Comparison of ENCODE assay signal across 10 mouse cellular contexts in the genomic region with DNA sequence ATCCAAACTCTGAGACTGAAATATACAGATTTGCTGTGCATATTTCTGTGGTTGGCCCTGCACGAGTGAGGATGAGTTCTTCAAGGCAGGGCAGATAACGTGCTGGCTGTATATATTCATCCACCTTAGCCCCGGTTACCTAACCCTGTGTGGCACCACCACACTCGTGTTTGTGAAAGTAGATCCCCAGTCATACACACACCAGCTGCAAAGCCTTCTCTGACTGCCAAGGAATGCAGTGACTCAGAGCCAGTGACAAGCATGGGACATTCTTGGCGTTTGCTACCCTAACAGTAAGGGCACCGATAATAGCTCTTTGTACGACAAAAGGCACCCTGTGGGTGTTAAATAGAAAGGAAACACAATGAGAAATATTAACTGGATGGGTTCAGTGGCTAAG. TPM values are rescaled to one million over a fixed set of nuclear protein-coding genes. Genes with fewer than 3 reads are reported as not detected.
DNase-seq lines count a peak whose midpoint lies in the region; ATAC-seq lines count a peak whose summit lies in the region.
"Had no signal": no experiment of that assay in that cellular context is flagged by ENCODE, and none has a peak within 500 bp of the region (broad histone marks: within the 10 kb centered on the region; RNA-seq: fewer than 3 reads in every experiment).

No protein-coding gene starts in this region.

- no peak overlapping the region for H3K4me3 ChIP-seq in embryonic facial prominence, embryonic 15.5 days (replicated peaks)
- H3K4me3 ChIP-seq in midbrain, embryonic 15.5 days, result no peak overlapping the region
- H3K4me3 ChIP-seq: lung, embryonic 15.5 days had no signal

- H3K4me1 ChIP-seq in embryonic facial prominence, embryonic 15.5 days, result no peaks in the 10 kb centered on the region
- no peaks in the 10 kb centered on the region for H3K4me1 ChIP-seq in midbrain, embryonic 15.5 days
- H3K4me1 ChIP-seq: lung, embryonic 15.5 days had no signal

- peak; percentile 95 for ATAC-seq in frontal cortex, adult (ENCODE audit: low TSS enrichment)
- peak; percentile 51; the same call in 1 of the 2 replicates for ATAC-seq in embryonic facial prominence, embryonic 15.5 days (ENCODE audit: insufficient number of reproducible peaks, low FRiP score, low TSS enrichment, low read depth)
- ATAC-seq in midbrain, embryonic 15.5 days (replicated peaks), result no peak

- H3K27me3 ChIP-seq in embryonic facial prominence, embryonic 15.5 days, result no peaks in the 10 kb centered on the region
- H3K27me3 ChIP-seq in midbrain, embryonic 15.5 days (replicated peaks), result no peaks in the 10 kb centered on the region
- H3K27me3 ChIP-seq: lung, embryonic 15.5 days had no signal

- WGBS in embryonic facial prominence, embryonic 15.5 days, result 57% methylated on average over 7 of the region's 7 CpGs
- 74% methylated on average over 7 of the region's 7 CpGs for WGBS in midbrain, embryonic 15.5 days

- no peak for DNase-seq in frontal cortex, postnatal 10 days (ENCODE audit: low spot score in 2 of 2)
- peak; percentile 71 for DNase-seq in 3T3-L1 (ENCODE audit: low read depth, low spot score)
- peak; percentile 20 to 44 for DNase-seq in heart, postnatal 14 days
- no peak for DNase-seq in urinary bladder, postnatal 14 days (ENCODE audit: low spot score)
- DNase-seq in cerebellum, postnatal 25 days, result no peak
- DNase-seq: layer of hippocampus, postnatal 36 days had no signal

- no peaks in the 10 kb centered on the region for H3K9me3 ChIP-seq in embryonic facial prominence, embryonic 15.5 days (replicated peaks)
- no peaks in the 10 kb centered on the region for H3K9me3 ChIP-seq in midbrain, embryonic 15.5 days
- H3K9me3 ChIP-seq: lung, embryonic 15.5 days had no signal

- H3K36me3 ChIP-seq in embryonic facial prominence, embryonic 15.5 days, result no peaks in the 10 kb centered on the region
- H3K36me3 ChIP-seq in midbrain, embryonic 15.5 days (replicated peaks), result no peaks in the 10 kb centered on the region
- H3K36me3 ChIP-seq: lung, embryonic 15.5 days had no signal

- no peak overlapping the region for H3K4me2 ChIP-seq in embryonic facial prominence, embryonic 15.5 days (replicated peaks)
- H3K4me2 ChIP-seq in midbrain, embryonic 15.5 days, result no peak overlapping the region
- H3K4me2 ChIP-seq: lung, embryonic 15.5 days had no signal

- H3K9ac ChIP-seq in embryonic facial prominence, embryonic 15.5 days, result no peak overlapping the region
- H3K9ac ChIP-seq in midbrain, embryonic 15.5 days, result no peak overlapping the region
- H3K9ac ChIP-seq: lung, embryonic 15.5 days had no signal

- intact Hi-C loops in heart, postnatal 14 days (cut with DNase I), result no loop called here

- H3K27ac ChIP-seq in embryonic facial prominence, embryonic 15.5 days (replicated peaks), result no peak overlapping the region
- no peak overlapping the region for H3K27ac ChIP-seq in midbrain, embryonic 15.5 days
- H3K27ac ChIP-seq: lung, embryonic 15.5 days had no signal

RNA-seq across cellular contexts. Expression of a gene that starts 28.8 kb away (rescaled TPM):
- polyA plus RNA-seq in embryonic facial prominence, embryonic 15.5 days (2015; fragmentation: Nextera tagmentation; extraction: Ambion mirVana), result 0.24 and 0.32 TPM in 2 replicates
- not detected for total RNA-seq in heart, postnatal 14 days (2021)
- polyA plus RNA-seq in midbrain, embryonic 15.5 days (2015; fragmentation: Nextera tagmentation; extraction: Ambion mirVana), result 2.2 and 2.6 TPM in 2 replicates
- polyA plus RNA-seq: lung, embryonic 15.5 days had no signal

Comparison
In these comparisons a context has a peak if more than half of its experiments do, and no peak if none do; other contexts are left out.
1. DNase-seq: peak in 3T3-L1 (single experiment) and heart, postnatal 14 days (2 of 2); none in frontal cortex, postnatal 10 days (0 of 2), urinary bladder, postnatal 14 days (single experiment) and cerebellum, postnatal 25 days (0 of 2).